Mouse (Mus musculus) forebrain, embryonic 10.5 days (tissue): ENCODE data around the gene Apoc3. TPM values are rescaled to one million over a fixed set of nuclear protein-coding genes. Genes with fewer than 3 reads are reported as not detected.

Experiments used
- DNase-seq: peaks from one replicate; pipeline ENCODE4 v3.0.0-alpha.2; 2017; ENCODE audit warnings: low spot score; ENCODE audit errors: extremely low spot score
- H3K27ac ChIP-seq: fragments of 300-500 bp; sonication (generic); 2 replicates; pipeline ENCODE4 v1.5.1; 2016; ENCODE audit warnings: mild to moderate bottlenecking
- H3K27me3 ChIP-seq: fragments of 300-500 bp; sonication (generic); 2 replicates; pipeline ENCODE4 v1.6.1; 2016; ENCODE audit warnings: mild to moderate bottlenecking; ENCODE audit not compliant: poor library complexity, severe bottlenecking
- H3K36me3 ChIP-seq: fragments of 300-500 bp; sonication (generic); replicated peaks from 2 replicates; pipeline ENCODE4 v1.6.1; 2016; ENCODE audit warnings: mild to moderate bottlenecking, moderate library complexity
- H3K4me1 ChIP-seq: fragments of 300-500 bp; sonication (generic); 2 replicates; pipeline ENCODE4 v1.6.1; 2016
- H3K4me3 ChIP-seq: fragments of 300-500 bp; sonication (generic); 2 replicates; pipeline ENCODE4 v1.5.1; 2016; ENCODE audit warnings: mild to moderate bottlenecking, moderate library complexity
- H3K9me3 ChIP-seq: fragments of 300-500 bp; sonication (generic); 2 replicates; pipeline ENCODE4 v1.6.1; 2016; ENCODE audit warnings: mild to moderate bottlenecking, moderate library complexity
- WGBS: fragments of 180-500 bp; shearing (Covaris S2); methylation state at CpG from one replicate; pipeline ENCODE4 v1.1.7; 2016; 5-methylcytosine and 5-hydroxymethylcytosine counted together
- polyA plus RNA-seq: library from polyadenylated mRNA; unstranded; fragments of >200 nt; fragmentation: Nextera tagmentation; extraction: Ambion mirVana; gene quantifications from 2 replicates; pipeline ENCODE4 v1.2.1, GENCODE M21; 2016

Gene Apoc3
- polyA plus RNA-seq, 1 experiment from 2014 or later = not detected

GRCm38 (mm10) chr9:46227064-46227614, 8.3 kb downstream of the Apoc3 start:
- Histone ChIP-seq H3K27me3 (peaks cover 27% of the 10 kb centered on the region), H3K9me3 (no peaks in the 10 kb centered on the region), H3K27ac (no peak overlapping the region), H3K4me3 (no peak overlapping the region), H3K4me1 (peaks cover 16% of the 10 kb centered on the region), H3K36me3 (peaks cover 13% of the 10 kb centered on the region)
- no peak for DNase-seq
- 89% methylated on average over 3 of the region's 3 CpGs for WGBS

DNA sequence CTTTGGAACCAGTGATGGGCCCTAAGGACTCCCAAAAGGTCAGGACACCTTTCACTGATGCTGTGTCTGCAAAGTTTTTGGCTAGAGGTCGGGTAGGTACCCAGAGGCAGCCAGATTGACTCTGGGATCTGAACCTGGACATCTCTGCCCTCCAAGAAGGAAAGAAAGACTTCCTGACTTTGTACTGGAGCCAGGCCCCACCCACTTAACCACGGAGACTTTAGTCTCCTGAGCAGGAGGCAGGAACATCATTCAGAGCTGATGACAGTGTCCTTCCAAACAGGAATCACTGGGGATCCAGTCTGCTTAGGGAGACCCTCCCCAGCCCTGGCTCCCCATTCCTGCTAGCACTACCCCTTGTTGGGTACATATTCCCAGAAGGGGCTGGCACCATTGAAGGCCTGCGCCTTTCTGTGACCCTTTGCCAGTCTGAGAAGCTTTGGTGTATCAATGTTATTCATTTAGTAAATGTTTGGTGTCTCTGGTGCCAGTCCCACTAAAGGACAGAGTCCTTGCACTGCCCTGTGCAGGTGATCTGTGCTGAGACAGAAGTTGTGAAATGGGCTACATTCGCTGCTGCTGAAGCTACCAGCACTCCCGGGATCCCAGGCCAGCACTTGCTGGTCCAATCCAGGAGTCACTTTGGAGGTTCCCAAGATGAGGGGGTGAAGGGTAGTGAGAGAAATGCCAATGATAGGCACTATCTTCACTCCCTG, 10.3 kb downstream of the Apoc3 start:
- no peak for DNase-seq
- 69% methylated on average over 5 of the region's 5 CpGs for WGBS

GRCm38 (mm10) chr9:46224101-46224500, 11.3 kb downstream of the Apoc3 start:
- peaks cover 43% of the 10 kb centered on the region for H3K36me3 ChIP-seq
- WGBS = 96% methylated on average over 3 of the region's 3 CpGs

More for the DNA sequence above, 10.3 kb downstream of the Apoc3 start:
- H3K27me3 ChIP-seq = peaks cover 10% of the 10 kb centered on the region; the same call in 1 of the 2 replicates
- no peak overlapping the region for H3K4me3 ChIP-seq
- peaks cover 7% of the 10 kb centered on the region for H3K4me1 ChIP-seq
- H3K27ac ChIP-seq = no peak overlapping the region
- no peaks in the 10 kb centered on the region for H3K9me3 ChIP-seq
- H3K36me3 ChIP-seq = peaks cover 33% of the 10 kb centered on the region

GRCm38 (mm10) chr9:46223090-46223489, 12.3 kb downstream of the Apoc3 start:
- H3K9me3 ChIP-seq = no peaks in the 10 kb centered on the region
- peaks cover 47% of the 10 kb centered on the region for H3K36me3 ChIP-seq
- no peaks in the 10 kb centered on the region for H3K27me3 ChIP-seq
- H3K27ac ChIP-seq = no peak overlapping the region
- WGBS = 89% methylated on average over 6 of the region's 6 CpGs
- no peaks in the 10 kb centered on the region for H3K4me1 ChIP-seq
- no peak for DNase-seq
- no peak overlapping the region for H3K4me3 ChIP-seq

More at GRCm38 (mm10) chr9:46224101-46224500, 11.3 kb downstream of the Apoc3 start:
- no peak overlapping the region for H3K27ac ChIP-seq
- no peaks in the 10 kb centered on the region for H3K9me3 ChIP-seq
- no peaks in the 10 kb centered on the region for H3K4me1 ChIP-seq
- H3K27me3 ChIP-seq = peaks cover 6% of the 10 kb centered on the region; the same call in 1 of the 2 replicates
- H3K4me3 ChIP-seq = no peak overlapping the region
- DNase-seq = no peak

GRCm38 (mm10) chr9:46218176-46218575, 17.3 kb downstream of the Apoc3 start:
- WGBS = 86% methylated on average over 9 of the region's 9 CpGs
- peaks cover 61% of the 10 kb centered on the region for H3K36me3 ChIP-seq
- no peaks in the 10 kb centered on the region for H3K27me3 ChIP-seq

DNA sequence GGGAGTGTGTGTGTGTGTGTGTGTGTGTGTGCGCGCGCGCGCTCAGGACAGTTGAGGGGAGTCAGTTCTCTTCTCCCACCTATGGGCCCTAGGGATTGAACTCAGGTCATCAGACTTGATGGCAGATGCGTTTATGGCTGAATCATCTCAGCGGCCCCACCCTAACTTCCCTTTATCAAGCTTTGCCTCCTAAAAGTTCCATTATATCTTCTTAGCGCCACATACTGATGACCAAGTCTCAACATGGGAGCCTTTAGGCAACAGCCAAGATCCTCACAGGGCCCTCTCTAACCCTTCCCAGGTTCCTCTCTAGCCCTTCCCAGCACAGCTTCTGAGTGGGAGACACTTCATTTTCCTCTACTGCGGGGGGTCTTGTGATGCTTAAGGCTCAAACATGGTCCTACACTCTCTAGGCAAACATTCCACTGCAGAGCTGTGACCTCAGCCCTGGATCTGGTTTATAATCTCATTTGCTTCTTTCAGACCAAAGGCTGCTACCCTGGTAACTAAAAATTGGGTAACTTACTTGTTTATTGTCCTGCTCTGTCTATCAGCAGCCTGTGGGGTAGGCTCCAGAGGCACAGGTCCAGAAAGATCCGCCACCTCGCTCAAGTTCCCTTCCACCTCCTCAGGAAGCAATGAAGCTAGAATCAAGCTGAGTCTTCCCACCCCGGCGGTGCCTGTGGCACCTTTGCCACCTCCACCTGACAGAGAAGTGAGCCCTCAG, 18.5 kb downstream of the Apoc3 start:
- H3K4me1 ChIP-seq = peaks cover 8% of the 10 kb centered on the region
- no peak overlapping the region for H3K4me3 ChIP-seq
- H3K27me3 ChIP-seq = no peaks in the 10 kb centered on the region
- no peak for DNase-seq
- H3K27ac ChIP-seq = peak overlapping the region; percentile 51
- H3K36me3 ChIP-seq = peaks cover 63% of the 10 kb centered on the region
- 95% methylated on average over 13 of the region's 13 CpGs for WGBS
- H3K9me3 ChIP-seq = no peaks in the 10 kb centered on the region

More at GRCm38 (mm10) chr9:46218176-46218575, 17.3 kb downstream of the Apoc3 start:
- Histone ChIP-seq H3K9me3 (no peaks in the 10 kb centered on the region), H3K4me1 (peaks cover 8% of the 10 kb centered on the region), H3K27ac (no peak overlapping the region), H3K4me3 (no peak overlapping the region)
- no peak for DNase-seq

- H3K27me3 ChIP-seq = no peaks in the 10 kb centered on the region
- 87% methylated on average over 11 of the region's 11 CpGs for WGBS
- H3K4me1 ChIP-seq = peaks cover 8% of the 10 kb centered on the region
- no peak for DNase-seq
- H3K4me3 ChIP-seq = no peak overlapping the region
- H3K27ac ChIP-seq = no peak overlapping the region
- no peaks in the 10 kb centered on the region for H3K9me3 ChIP-seq
- peaks cover 63% of the 10 kb centered on the region for H3K36me3 ChIP-seq
Measured at GRCm38 (mm10) chr9:46215338-46216322, 19.8 kb downstream of the Apoc3 start.

DNA sequence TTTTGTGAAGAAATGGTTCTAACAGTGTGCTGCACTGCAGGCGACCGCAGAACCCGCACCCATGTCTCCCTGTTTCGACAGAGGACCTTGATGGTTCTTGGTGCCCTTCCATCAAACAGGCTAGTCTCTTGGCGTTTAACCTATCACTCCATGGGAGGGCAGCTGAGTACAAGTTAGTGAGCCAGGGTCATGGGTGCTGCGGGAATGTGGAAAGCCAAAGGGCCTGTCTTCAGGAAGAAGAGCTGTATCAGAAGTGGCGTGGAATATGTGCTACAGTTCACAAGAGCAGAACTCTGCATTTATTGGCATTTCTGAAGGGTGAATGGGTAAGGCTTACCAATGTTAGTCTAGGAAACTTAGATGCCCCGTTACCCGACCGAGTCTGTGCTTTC, 20.5 kb downstream of the Apoc3 start:
- DNase-seq = no peak
- no peaks in the 10 kb centered on the region for H3K27me3 ChIP-seq
- no peak overlapping the region for H3K4me3 ChIP-seq
- H3K36me3 ChIP-seq = peaks cover 63% of the 10 kb centered on the region
- no peaks in the 10 kb centered on the region for H3K9me3 ChIP-seq
- H3K27ac ChIP-seq = no peak overlapping the region
- WGBS = 92% methylated on average over 10 of the region's 10 CpGs
- peaks cover 8% of the 10 kb centered on the region for H3K4me1 ChIP-seq

DNA sequence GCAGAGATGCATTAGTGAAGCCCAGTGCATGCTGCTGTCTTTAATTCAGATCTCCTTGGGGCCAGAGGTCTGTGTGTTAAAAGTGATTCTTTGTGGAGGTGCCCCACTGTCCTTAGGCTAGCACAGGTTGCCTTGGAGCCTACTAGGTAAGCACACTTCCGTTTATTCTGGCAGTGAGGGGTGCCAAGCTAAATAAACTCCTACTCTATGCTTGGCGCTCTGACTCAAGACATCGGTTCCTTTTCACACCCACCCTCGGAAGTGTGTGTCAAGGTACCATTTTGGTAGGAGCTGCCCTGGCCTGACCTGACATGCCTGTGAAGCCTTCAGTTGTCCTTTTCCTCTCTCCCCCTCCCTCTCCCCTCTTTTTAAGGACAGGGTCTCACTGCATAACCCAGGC, 21.2 kb downstream of the Apoc3 start:
- no peak for DNase-seq
- peaks cover 63% of the 10 kb centered on the region for H3K36me3 ChIP-seq
- 92% methylated on average over 4 of the region's 4 CpGs for WGBS
- no peak overlapping the region for H3K27ac ChIP-seq
- H3K27me3 ChIP-seq = no peaks in the 10 kb centered on the region
- peaks cover 8% of the 10 kb centered on the region for H3K4me1 ChIP-seq
- H3K9me3 ChIP-seq = no peaks in the 10 kb centered on the region
- H3K4me3 ChIP-seq = no peak overlapping the region

DNA sequence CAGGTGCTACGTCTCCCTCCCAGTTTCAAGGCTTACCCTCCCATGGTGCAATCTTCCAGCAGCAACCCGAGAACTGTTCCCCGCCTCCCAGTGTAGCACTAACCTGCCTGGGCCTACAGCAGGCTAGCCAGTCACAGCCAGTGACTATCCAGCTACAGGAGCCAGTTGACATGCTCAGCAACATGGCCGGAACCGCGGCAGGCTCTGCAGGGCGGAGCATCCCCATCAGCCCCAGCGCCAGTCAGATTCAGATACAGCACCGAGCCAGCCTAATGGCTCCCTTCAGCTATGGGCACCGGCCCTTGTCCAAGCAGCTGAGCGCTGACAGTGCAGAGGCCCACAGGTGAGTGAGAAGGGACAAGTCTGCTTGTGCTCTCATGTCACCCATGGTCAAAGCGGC, 25.0 kb downstream of the Apoc3 start:
- Histone ChIP-seq H3K27ac (no peak overlapping the region), H3K4me3 (no peak overlapping the region), H3K27me3 (no peaks in the 10 kb centered on the region), H3K4me1 (peaks cover 18% of the 10 kb centered on the region), H3K36me3 (peaks cover 90% of the 10 kb centered on the region), H3K9me3 (no peaks in the 10 kb centered on the region)
- WGBS = 92% methylated on average over 12 of the region's 12 CpGs
- no peak for DNase-seq

DNA sequence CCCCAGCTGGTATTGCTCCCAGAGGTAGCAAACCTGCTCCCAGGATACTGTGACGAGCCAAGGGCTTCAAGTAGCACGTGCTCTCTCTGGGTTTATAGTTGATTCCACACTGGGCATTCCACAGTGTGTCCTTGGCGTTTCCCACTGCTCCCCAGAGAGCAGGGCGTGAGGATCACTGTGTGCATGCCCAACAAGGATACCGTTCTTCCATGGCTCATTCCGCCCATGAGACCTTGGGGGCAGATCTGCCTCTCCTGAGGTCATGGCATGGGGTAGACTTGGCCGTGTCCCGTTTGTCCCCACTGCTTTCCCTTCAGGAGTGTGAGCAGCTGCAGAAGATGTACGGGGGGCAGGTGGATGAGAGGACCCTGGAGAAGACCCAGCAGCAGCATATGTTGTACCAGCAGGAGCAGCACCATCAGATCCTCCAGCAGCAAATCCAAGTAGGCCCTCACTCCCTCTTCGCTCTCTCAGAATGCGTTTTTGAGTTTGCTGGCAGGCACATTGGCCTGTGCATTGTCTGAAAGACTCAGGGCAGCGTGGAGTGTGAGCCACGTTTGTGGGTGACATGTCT, 26.9 kb downstream of the Apoc3 start:
- Histone ChIP-seq H3K27me3 (no peaks in the 10 kb centered on the region), H3K36me3 (peaks cover 93% of the 10 kb centered on the region), H3K4me1 (peaks cover 18% of the 10 kb centered on the region), H3K4me3 (no peak overlapping the region), H3K9me3 (no peaks in the 10 kb centered on the region), H3K27ac (no peak overlapping the region)
- no peak for DNase-seq
- WGBS = 87% methylated on average over 13 of the region's 13 CpGs

- peaks cover 93% of the 10 kb centered on the region for H3K36me3 ChIP-seq
- DNase-seq = no peak
- no peaks in the 10 kb centered on the region for H3K9me3 ChIP-seq
- H3K4me1 ChIP-seq = peaks cover 18% of the 10 kb centered on the region
- H3K4me3 ChIP-seq = no peak overlapping the region
- no peaks in the 10 kb centered on the region for H3K27me3 ChIP-seq
- WGBS = 82% methylated on average over 6 of the region's 6 CpGs
- no peak overlapping the region for H3K27ac ChIP-seq
Measured at GRCm38 (mm10) chr9:46207501-46207869, 28.0 kb downstream of the Apoc3 start.
